21 mouse cellular contexts compared by ENCODE assay signal in genomic region chr17:5029148-5029547, GRCm38 (mm10). TPM values are rescaled to one million over a fixed set of nuclear protein-coding genes. Genes with fewer than 3 reads are reported as not detected.
DNase-seq lines count a peak whose midpoint lies in the region; TF ChIP-seq lines count a peak whose summit lies in the region.
"Had no signal": no experiment of that assay in that cellular context is flagged by ENCODE, and none has a peak within 500 bp of the region (broad histone marks: within the 10 kb centered on the region; RNA-seq: fewer than 3 reads in every experiment).

No protein-coding gene starts in this region.

- no peak for TF ChIP-seq POLR2A in ES-Bruce4 (IDR thresholded peaks at IDR 0.05; ENCODE audit: insufficient read depth, low read length)

- H3K27me3 ChIP-seq in ES-Bruce4 (ENCODE audit: control insufficient read depth, insufficient read depth, low read length, poor library complexity, severe bottlenecking): no peaks in the 10 kb centered on the region
- H3K27me3 ChIP-seq: embryonic facial prominence, embryonic 12.5 days; hindbrain, embryonic 15.5 days; limb, embryonic 13.5 days; midbrain, embryonic 13.5 days; neural tube, embryonic 13.5 days had no signal

- no peaks in the 10 kb centered on the region for H3K36me3 ChIP-seq in ES-Bruce4 (ENCODE audit: control insufficient read depth, insufficient read depth, low read length, poor library complexity, severe bottlenecking)
- H3K36me3 ChIP-seq: embryonic facial prominence, embryonic 12.5 days; hindbrain, embryonic 10.5 days; hindbrain, embryonic 15.5 days; limb, embryonic 13.5 days; midbrain, embryonic 13.5 days; neural tube, embryonic 13.5 days had no signal

- TF ChIP-seq EP300 in ES-Bruce4 (IDR thresholded peaks at IDR 0.05; ENCODE audit: insufficient read depth, low read depth, low read length): no peak

- TF ChIP-seq CTCF in gastrocnemius, adult 2 months (IDR thresholded peaks at IDR 0.05): peak; percentile 19; the same call in 1 of the 2 replicates
- TF ChIP-seq CTCF in layer of hippocampus, adult 2 months (conservative IDR thresholded peaks at IDR 0.05): peak; percentile 49
- TF ChIP-seq CTCF in ES-Bruce4 (IDR thresholded peaks at IDR 0.05; ENCODE audit: low read depth, low read length): peak; percentile 16

- H3K4me3 ChIP-seq in gastrocnemius, adult 2 months: no peak overlapping the region
- no peak overlapping the region for H3K4me3 ChIP-seq in layer of hippocampus, adult 2 months
- H3K4me3 ChIP-seq in ES-Bruce4 (ENCODE audit: low read depth, low read length): no peak overlapping the region
- H3K4me3 ChIP-seq: embryonic facial prominence, embryonic 12.5 days; hindbrain, embryonic 10.5 days; hindbrain, embryonic 15.5 days; limb, embryonic 13.5 days; midbrain, embryonic 13.5 days; neural tube, embryonic 13.5 days had no signal

- no peaks in the 10 kb centered on the region for H3K9me3 ChIP-seq in ES-Bruce4 (replicated peaks; ENCODE audit: control insufficient read depth, insufficient read depth, low read length, poor library complexity, severe bottlenecking)
- H3K9me3 ChIP-seq: embryonic facial prominence, embryonic 12.5 days; hindbrain, embryonic 10.5 days; hindbrain, embryonic 15.5 days; limb, embryonic 13.5 days; midbrain, embryonic 13.5 days; neural tube, embryonic 13.5 days had no signal

- H3K9ac ChIP-seq in ES-Bruce4 (ENCODE audit: low read depth, poor library complexity, severe bottlenecking): no peak overlapping the region
- H3K9ac ChIP-seq: embryonic facial prominence, embryonic 12.5 days; hindbrain, embryonic 15.5 days; limb, embryonic 13.5 days; midbrain, embryonic 13.5 days; neural tube, embryonic 13.5 days had no signal

- intact Hi-C loops in gastrocnemius, adult 2 months (cut with DNase I): loop anchor here (5.0 kb wide), 1 partner anchor 73 kb away; no protein-coding TSS in a partner anchor

- DNase-seq in gastrocnemius, adult 2 months: peak; percentile 24
- DNase-seq in gastrocnemius, adult 8-10 months (ENCODE audit: low spot score in 2 of 2): no peak
- no peak for DNase-seq in layer of hippocampus, adult 2 months (ENCODE audit: low spot score in 2 of 2)
- DNase-seq in layer of hippocampus, postnatal 25 days (ENCODE audit: extremely low spot score in 1 of 2, low spot score in 1 of 2): no peak
- peak; percentile 50 for DNase-seq in adipocyte (ENCODE audit: low spot score)
- no peak for DNase-seq in spleen, postnatal 4 days (ENCODE audit: low spot score in 2 of 2)
- DNase-seq: cerebellum, adult 8-10 months; embryo, embryonic 11 days; heart, postnatal 14 days; kidney, adult 9 months; kidney, postnatal 25 days; right cerebral cortex, postnatal 4 days; thymus, postnatal 4 days had no signal

- peaks cover 4% of the 10 kb centered on the region for H3K4me1 ChIP-seq in ES-Bruce4 (ENCODE audit: control insufficient read depth, insufficient read depth, low read length)

- no peak overlapping the region for H3K27ac ChIP-seq in gastrocnemius, adult 2 months
- no peak overlapping the region for H3K27ac ChIP-seq in layer of hippocampus, adult 2 months
- H3K27ac ChIP-seq in ES-Bruce4 (ENCODE audit: insufficient read depth, low read length): no peak overlapping the region
- H3K27ac ChIP-seq: embryonic facial prominence, embryonic 12.5 days; hindbrain, embryonic 10.5 days; hindbrain, embryonic 15.5 days; limb, embryonic 13.5 days; macrophage; midbrain, embryonic 13.5 days; neural tube, embryonic 13.5 days had no signal

RNA-seq across cellular contexts. Expression of gene Arid1b, which starts 35.0 kb away (rescaled TPM):
- 10 to 100 TPM; 35.1 to 35.6 TPM for total RNA-seq in gastrocnemius, adult 2 months (2021)
- total RNA-seq in gastrocnemius, adult 8-10 months (2022): 10 to 100 TPM; 30.8 to 35.6 (median 33.9) TPM
- 100 to 1,000 TPM; 114 to 119 TPM for total RNA-seq in layer of hippocampus, adult 2 months (2021)
- 100 to 1,000 TPM in 1 of 2 experiments, 10 to 100 TPM in 1; 86.8 to 102 TPM for total RNA-seq in layer of hippocampus, postnatal 25 days (2021)
- polyA plus RNA-seq in ES-Bruce4 (2011; ENCODE audit: insufficient read depth, insufficient read length, low read depth, missing spikeins): 20.4 and 22.4 TPM in 2 replicates

Comparison
In these comparisons a context has a peak if more than half of its experiments do, and no peak if none do; other contexts are left out.
1. DNase-seq: peak in gastrocnemius, adult 2 months (single experiment) and adipocyte (single experiment); none in gastrocnemius, adult 8-10 months (0 of 2), layer of hippocampus, adult 2 months (0 of 2), layer of hippocampus, postnatal 25 days (0 of 2) and spleen, postnatal 4 days (0 of 2).
2. Peak in every context shown above with its lines, with median percentiles within 50 percentile points of each other: CTCF ChIP-seq.